Mouse (Mus musculus) spleen, adult 2 months (tissue): ENCODE measurements around the gene Tfb2m.

Experiments
- CTCF ChIP-seq: fragments of 200-500 bp; IDR thresholded peaks from 2 replicates; pipeline ENCODE4 v1.5.1; 2011; ENCODE audit warnings: mild to moderate bottlenecking, inconsistent platforms; ENCODE audit not compliant: insufficient read depth, insufficient read length, insufficient replicate concordance; ENCODE audit errors: extremely low read depth
- POLR2A ChIP-seq: fragments of 200-500 bp; IDR thresholded peaks from 2 replicates; pipeline ENCODE4 v1.6.1; 2011; ENCODE audit warnings: low read depth, low read length, inconsistent platforms

GRCm38 (mm10) chr1:179539054-179539453, 7.0 kb downstream of the Tfb2m start:
- TF ChIP-seq CTCF = no peak
- no peak for TF ChIP-seq POLR2A
